Mouse (Mus musculus) gonadal fat pad, adult 2 months (tissue): ENCODE data around the gene Wwtr1. TPM values are rescaled to one million over a fixed set of nuclear protein-coding genes. Genes with fewer than 3 reads are reported as not detected.

ENCODE experiments used
- DNase-seq: peaks from one replicate; pipeline ENCODE4 v3.0.0-alpha.2; 2012; ENCODE audit warnings: low read depth
- polyA plus RNA-seq: library from polyadenylated mRNA; depleted of rRNA; stranded (reverse); fragments of >200 nt; gene quantifications from 2 replicates; pipeline ENCODE4 v1.2.3, GENCODE M21; 2012

Gene Wwtr1
- polyA plus RNA-seq, 1 experiment = 50.1 TPM

DNA sequence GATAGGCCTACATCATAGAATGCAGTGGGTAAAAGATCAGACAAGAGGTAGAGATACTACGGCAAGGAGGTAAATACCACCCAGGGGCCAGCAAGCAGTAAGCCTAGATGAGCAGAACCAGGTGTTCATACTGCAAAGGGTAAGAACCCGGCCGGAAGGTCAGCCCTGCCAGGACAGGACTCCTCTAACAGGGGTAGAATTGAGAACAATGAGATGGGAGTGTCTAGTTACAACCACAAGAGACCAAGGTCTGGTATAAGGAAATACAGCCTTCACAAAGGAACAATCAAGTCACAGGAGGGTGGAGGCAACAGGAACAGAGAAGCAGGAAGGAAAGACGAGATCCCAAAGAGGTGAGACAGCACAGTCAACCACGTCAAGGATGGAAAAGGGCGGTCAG is 16.9 kb downstream of the Wwtr1 start:
- no peak for DNase-seq

DNA sequence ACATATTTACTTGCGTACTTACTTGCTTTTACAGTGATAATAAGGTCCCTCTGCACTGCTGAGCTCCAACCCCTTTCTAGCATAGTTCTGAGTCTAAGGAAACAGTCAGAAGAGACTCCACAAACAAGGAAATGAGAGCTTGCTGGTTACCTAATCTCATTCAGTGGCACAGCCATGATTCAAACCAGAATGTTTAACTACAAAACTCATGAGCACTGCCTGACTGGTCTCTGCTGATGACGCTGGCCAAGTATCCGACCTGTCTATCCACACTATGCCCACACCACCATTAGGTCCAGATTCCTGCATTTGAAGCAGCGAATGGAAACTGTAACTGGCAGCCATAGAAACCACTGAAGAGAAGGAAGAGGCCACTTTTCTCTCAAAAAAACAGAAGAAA is 18.3 kb downstream of the Wwtr1 start:
- DNase-seq = no peak

DNA sequence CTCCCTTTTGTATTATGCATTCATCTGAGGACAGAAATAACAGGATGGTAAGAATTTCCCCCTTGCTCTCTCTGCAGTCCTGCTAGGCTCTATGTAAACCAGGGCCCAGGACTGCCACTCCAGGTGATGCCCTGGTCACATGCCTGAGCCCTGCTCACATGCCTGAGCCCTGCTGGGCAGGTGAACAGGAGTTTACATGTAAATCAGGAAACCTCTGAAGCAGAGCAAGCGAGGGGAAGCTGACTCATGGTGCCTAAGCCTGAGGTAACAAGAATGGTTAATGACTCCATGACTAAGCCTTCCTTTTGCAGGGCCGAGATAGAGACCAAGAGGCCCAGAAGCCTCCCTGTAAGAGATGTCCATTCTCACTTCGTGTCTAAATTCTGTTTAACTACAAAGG is 20.1 kb downstream of the Wwtr1 start:
- no peak for DNase-seq

DNA sequence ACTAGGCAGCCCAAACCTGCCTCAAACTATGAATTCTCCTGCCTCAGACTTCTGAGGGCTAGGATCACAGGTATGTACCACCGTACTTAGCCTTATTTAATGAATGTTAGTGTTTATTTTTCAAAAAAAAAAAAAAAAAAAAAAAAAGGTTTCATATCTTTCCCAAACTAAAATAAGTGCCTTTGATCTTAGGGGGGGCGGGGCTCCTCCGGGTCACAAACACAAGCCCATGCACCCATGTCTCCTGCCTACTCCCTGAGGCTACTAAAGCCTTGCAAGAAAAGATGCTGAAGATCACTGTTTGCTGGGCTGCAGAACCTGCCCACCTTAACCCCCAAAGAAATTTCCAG is 20.8 kb downstream of the Wwtr1 start:
- no peak for DNase-seq

DNA sequence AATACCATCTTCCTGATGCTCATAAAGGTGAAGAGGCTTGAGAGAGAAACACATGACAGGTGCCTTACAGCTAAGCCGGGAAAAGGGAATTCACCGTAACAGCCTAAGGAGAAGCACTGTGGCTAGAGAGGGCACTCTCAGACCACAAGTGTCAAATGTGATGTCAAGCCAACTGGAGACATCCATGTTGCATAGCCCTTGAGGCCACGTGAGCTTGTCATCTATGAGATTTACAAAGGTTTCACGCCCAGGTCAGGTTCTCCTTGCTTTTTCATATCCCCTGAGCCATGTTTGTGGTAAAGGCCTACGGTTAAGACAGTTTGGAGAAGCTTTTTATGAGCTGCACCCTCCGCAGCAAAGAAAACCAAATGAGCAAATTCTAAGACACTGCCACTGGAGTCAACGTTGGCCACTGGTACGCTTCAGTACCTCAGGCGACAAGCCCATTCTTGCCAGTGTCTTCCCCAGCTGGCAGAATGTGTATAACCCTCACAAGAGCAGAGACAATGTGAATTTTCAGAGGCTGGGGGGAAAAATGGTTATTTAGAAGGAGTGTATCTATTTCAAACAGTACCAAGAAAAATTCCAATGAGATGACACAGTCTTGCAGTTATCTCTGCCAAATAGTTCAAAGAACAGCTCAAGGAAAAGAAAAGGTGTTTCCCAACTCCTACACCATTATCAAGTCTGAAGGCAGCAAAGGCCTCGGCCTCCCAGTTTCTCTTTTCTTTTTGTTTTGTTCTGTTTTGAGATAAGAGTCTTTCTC is 21.4 kb downstream of the Wwtr1 start:
- no peak for DNase-seq

DNA sequence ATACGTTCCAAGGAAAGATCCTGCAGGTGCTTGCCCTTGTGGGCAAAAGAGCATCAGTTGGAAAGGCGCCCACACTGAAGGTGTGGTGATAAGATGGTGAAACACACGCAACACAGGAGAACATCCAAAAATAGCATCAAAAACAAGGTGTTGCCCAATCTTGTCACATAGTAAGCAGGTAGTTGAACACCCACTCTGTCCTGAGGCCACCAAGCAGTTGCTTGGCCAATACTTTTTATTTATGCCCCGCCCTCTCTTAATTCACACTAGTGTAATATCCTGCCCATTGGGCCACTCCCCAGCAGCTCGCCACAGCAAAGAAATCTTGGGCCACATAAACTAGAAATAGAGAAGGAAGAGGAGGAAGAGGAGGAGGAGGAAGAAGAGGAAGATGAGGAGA is 22.6 kb downstream of the Wwtr1 start:
- peak; percentile 83 for DNase-seq

- no peak for DNase-seq
These were observed 24.5 kb downstream of the Wwtr1 start for GRCm38 (mm10) chr3:57551210-57551609.

DNA sequence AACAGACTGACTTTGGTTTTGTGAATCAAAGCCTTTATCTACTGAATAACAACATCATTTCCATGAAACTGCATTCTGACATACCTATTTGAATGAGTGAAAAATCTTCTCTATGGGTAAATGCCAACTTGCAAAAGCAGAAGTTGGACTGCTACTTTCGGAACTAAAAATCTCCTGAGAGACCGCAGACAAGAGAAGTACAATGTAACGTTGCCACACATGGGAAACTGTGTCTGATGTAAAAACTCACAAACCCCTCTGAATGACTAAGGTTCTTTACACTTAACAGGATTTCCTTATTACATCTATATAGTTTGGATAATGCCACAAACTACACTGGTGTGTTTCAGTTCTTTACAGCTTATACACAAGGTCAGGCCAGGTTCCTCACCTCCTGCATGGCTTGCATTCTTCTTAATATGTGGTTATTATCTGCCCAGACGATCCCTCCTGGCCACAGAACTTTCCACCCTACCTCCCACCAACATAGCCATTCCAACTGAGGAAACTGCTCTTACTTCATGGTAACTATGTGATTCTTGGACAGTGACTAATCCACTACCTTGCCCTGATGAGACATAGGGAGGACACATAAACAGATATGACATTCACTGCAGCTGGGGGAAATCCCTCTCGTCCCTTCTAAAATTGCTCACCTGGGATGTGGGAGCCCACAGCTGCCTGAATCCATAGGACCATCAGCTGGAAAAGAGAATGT is 25.1 kb downstream of the Wwtr1 start:
- DNase-seq = no peak

DNA sequence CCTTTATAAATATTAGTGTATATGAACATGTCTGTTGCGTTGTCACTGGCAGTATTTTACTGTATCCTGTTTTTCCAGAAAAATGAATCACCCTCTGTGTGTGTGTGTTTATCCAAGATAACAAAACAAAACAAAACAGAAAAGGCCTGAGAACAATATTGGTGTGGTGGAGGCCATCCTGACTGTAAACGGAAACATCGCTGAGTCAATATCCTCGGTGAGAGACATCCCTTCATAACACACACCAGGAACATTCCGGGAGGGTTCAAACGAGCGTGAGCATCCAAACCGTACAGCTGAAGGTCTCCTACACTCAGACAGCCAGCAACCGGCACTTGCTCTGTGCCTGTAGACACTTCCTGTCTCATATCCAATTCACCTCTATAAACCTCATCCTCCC is 31.6 kb downstream of the Wwtr1 start:
- no peak for DNase-seq

DNA sequence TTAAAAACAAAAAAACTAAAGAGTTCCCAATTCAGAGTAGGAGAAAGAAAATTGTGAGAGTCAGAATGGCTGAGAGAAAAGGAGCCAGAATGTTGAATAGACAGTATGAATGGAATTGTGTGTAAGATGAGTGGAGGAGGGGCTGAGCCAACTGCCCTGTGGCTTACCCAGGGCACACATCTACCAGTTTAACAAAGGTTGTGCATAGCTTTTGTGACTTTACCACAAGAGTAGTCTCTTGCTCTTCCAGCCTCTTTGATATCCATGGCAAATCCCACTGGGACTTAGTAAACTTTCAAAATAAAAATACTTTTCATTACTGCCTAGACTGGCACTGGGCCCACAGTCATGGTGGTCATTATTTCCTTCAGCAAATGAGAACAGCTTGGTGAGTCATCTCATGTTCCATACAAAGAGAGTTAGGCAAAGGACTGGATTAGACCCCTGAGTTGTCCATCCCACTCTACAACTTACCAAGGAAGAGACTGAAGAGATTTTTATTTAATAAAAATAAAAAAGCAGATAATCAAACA is 32.8 kb downstream of the Wwtr1 start:
- DNase-seq = no peak

DNA sequence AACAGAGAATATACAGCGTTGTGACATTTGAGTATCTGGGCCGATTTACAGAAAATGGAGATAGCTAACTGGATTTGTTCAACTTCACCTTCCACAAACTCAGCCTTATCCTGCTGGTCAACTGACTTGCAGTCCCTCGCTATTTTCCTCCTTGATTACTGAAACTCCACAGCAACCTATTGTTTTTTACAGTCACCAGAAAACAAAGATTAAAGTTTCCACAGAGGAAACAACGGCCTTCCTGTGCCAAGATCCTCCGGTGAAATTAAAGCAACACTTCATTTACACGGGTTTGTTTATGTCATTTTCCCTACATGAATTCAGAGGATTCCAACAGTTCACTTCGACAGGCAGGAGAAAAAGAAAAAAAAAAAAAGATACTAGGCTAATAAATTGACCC is 34.5 kb downstream of the Wwtr1 start:
- DNase-seq = no peak

DNA sequence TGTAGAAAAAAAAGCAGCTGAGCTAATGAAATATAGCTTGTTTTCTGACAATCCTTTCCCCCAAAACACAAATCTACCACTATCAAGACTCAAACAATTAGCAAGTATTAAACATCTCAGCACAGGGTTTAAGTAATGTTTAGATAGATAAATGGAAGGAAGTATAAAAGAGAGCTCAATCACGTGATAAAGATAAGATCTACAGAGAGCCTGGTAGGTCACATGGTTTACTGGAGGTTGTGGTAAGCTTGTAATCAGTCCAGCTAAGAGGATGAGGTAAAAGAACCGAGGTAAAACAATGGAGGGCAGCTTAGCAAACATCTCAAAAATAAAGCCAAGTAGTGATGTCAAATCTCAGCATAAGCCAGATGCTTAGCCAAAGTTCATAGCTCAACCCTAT is 35.2 kb downstream of the Wwtr1 start:
- DNase-seq = no peak

- no peak for DNase-seq
These were observed 40.1 kb downstream of the Wwtr1 start for GRCm38 (mm10) chr3:57535483-57536185.

- no peak for DNase-seq
These were observed 41.3 kb downstream of the Wwtr1 start for GRCm38 (mm10) chr3:57534450-57534849.

DNA sequence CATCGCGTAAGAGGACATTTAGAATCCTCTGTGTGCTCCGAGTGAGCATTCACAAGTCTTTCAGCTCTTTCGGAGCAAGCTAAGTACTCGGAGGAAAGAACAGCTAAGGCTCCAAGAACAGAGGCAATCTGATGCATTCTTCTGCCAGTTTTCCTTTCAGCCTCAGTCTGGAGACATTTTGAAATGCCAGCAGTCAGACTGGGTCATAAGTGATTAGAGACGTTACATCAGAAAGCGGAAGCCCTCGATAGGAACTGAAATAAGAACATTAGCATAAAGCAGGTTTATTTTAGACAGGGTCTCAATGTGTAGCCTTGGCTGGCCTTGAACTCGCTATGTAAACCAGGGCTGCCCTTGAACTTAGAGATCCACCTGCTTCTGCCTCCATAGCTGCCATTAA is 41.8 kb downstream of the Wwtr1 start:
- no peak for DNase-seq

GRCm38 (mm10) chr3:57532991-57533725 is 42.6 kb downstream of the Wwtr1 start:
- DNase-seq = no peak

GRCm38 (mm10) chr3:57530836-57531235 is 44.9 kb downstream of the Wwtr1 start:
- DNase-seq = no peak

GRCm38 (mm10) chr3:57530221-57530620 is 45.5 kb downstream of the Wwtr1 start:
- no peak for DNase-seq

- peak; percentile 82 for DNase-seq
These were observed 48.6 kb downstream of the Wwtr1 start for GRCm38 (mm10) chr3:57527154-57527553.

DNA sequence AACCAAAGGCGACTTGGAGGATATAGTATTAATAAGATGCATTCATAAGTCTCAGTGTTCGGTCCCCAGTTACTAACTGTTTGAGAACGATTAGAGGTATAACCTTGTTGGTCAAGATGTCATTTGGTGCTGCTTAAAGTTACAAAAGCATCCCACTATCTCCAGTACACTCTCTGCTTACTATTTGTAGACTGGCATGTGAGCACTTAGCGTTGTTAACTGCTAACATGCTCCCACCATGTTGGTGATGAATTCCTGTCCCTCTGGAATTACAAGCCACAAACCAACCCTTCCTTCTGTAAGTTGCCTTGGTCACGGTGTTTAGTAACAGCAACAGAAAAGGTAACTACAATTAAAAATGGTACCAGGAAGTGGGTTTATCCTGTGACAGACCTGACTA is 52.6 kb downstream of the Wwtr1 start:
- no peak for DNase-seq

- no peak for DNase-seq
These were observed 53.8 kb downstream of the Wwtr1 start for GRCm38 (mm10) chr3:57521876-57522275.

GRCm38 (mm10) chr3:57519995-57520394 is 55.7 kb downstream of the Wwtr1 start:
- DNase-seq = no peak
